Mouse (Mus musculus) liver, adult (tissue): ENCODE data around the gene Mlx.
A peak's percentile ranks its signal among the peaks of the same experiment; 100 is the strongest.

Source experiments
- GATA4 ChIP-seq: IDR thresholded peaks from 2 replicates; pipeline ENCODE4 v1.6.1; 2014; ENCODE audit warnings: mild to moderate bottlenecking, low read length; ENCODE audit not compliant: insufficient replicate concordance

The Mlx gene

GRCm38 (mm10) chr11:101061049-101061448 is 26.0 kb upstream of the Mlx start:
- TF ChIP-seq GATA4: no peak

- no peak for TF ChIP-seq GATA4
Measured at GRCm38 (mm10) chr11:101062165-101062884, 24.8 kb upstream of the Mlx start.

GRCm38 (mm10) chr11:101062971-101063675 is 24.0 kb upstream of the Mlx start:
- no peak for TF ChIP-seq GATA4

GRCm38 (mm10) chr11:101063676-101064327 is 23.3 kb upstream of the Mlx start:
- TF ChIP-seq GATA4: peak; percentile 51; the same call in 1 of the 2 replicates

GRCm38 (mm10) chr11:101064462-101064861 is 22.6 kb upstream of the Mlx start:
- TF ChIP-seq GATA4: no peak

GRCm38 (mm10) chr11:101065002-101065401 is 22.1 kb upstream of the Mlx start:
- TF ChIP-seq GATA4: no peak

GRCm38 (mm10) chr11:101066549-101067412 is 20.3 kb upstream of the Mlx start:
- no peak for TF ChIP-seq GATA4

- peak; percentile 5; the same call in 1 of the 2 replicates for TF ChIP-seq GATA4
Measured at GRCm38 (mm10) chr11:101069391-101070188, 17.5 kb upstream of the Mlx start, which contains the start of gene Naglu. Gene Naglu, plus strand, starts transcription at chr11:101070012.

GRCm38 (mm10) chr11:101070189-101070527 is 16.9 kb upstream of the Mlx start:
- no peak for TF ChIP-seq GATA4

GRCm38 (mm10) chr11:101070987-101071386 is 16.1 kb upstream of the Mlx start:
- no peak for TF ChIP-seq GATA4

GRCm38 (mm10) chr11:101071810-101072428 is 15.2 kb upstream of the Mlx start:
- TF ChIP-seq GATA4: no peak

GRCm38 (mm10) chr11:101078121-101078520 is 9.0 kb upstream of the Mlx start, which contains the start of gene Hsd17b1:
Gene Hsd17b1, plus strand, starts transcription at chr11:101078411.
- TF ChIP-seq GATA4: no peak

GRCm38 (mm10) chr11:101079746-101080145 is 7.3 kb upstream of the Mlx start:
- no peak for TF ChIP-seq GATA4

- TF ChIP-seq GATA4: no peak
Measured at GRCm38 (mm10) chr11:101080421-101080820, 6.7 kb upstream of the Mlx start.
